Mouse (Mus musculus): ENCODE results near the gene Isca2. TPM values are rescaled to one million over a fixed set of nuclear protein-coding genes. Genes with fewer than 3 reads are reported as not detected.

Isca2 gene
- total and polyA plus RNA-seq, 3 experiments, result 70.6 to 71.1 TPM; not detected in 1

GRCm38 (mm10) chr12:84801532-84802110, 28.6 kb downstream of the Isca2 start:
- Histone ChIP-seq H3K36me3 (ENCODE audit: control insufficient read depth in 1 of 2, insufficient read depth in 2 of 2, low read length in 2 of 2) (no peaks in the 10 kb centered on the region), H3K4me3 (ENCODE audit: control insufficient read depth in 1 of 2, insufficient read depth in 1 of 2, low read depth in 2 of 2, low read length in 2 of 2) (no peak overlapping the region), H3K27me3 (ENCODE audit: control insufficient read depth in 1 of 2, insufficient read depth in 2 of 2, low read length in 2 of 2) (peaks cover 10 to 11% of the 10 kb centered on the region in 2 experiments), H3K9me3 (replicated peaks; ENCODE audit: insufficient read depth, low read length) (no peaks in the 10 kb centered on the region), H3K4me1 (ENCODE audit: control insufficient read depth in 1 of 2, insufficient read depth in 2 of 2, low read length in 2 of 2) (peaks cover 0 to 5% of the 10 kb centered on the region in 2 experiments; a peak in 1 of 4 replicates), H3K27ac (ENCODE audit: control insufficient read depth, low read depth, low read length) (no peak overlapping the region), H3K9ac (ENCODE audit: control insufficient read depth, low read depth, low read length, poor library complexity, severe bottlenecking) (no peak overlapping the region), H3K79me2 (ENCODE audit: control insufficient read depth, insufficient read depth, low read length, poor library complexity) (no peaks in the 10 kb centered on the region)
- no peak for TF ChIP-seq RCOR1 (IDR thresholded peaks at IDR 0.05; ENCODE audit: low read depth, low read length)
- TF ChIP-seq HCFC1 (IDR thresholded peaks at IDR 0.05; ENCODE audit: low read depth, low read length), result no peak
- no peak for TF ChIP-seq BHLHE40 (IDR thresholded peaks at IDR 0.05; ENCODE audit: borderline replicate concordance, low read depth, low read length)
- no peak for TF ChIP-seq TBP (IDR thresholded peaks at IDR 0.05; ENCODE audit: low read depth, low read length)
- no peak for TF ChIP-seq CHD1 (IDR thresholded peaks at IDR 0.05; ENCODE audit: low read depth, low read length)
- TF ChIP-seq TCF12 (IDR thresholded peaks at IDR 0.05; ENCODE audit: low read depth, low read length), result no peak
- no peak for TF ChIP-seq MYC (IDR thresholded peaks at IDR 0.05; ENCODE audit: low read depth, low read length)
- no peak for TF ChIP-seq RAD21 (IDR thresholded peaks at IDR 0.05; ENCODE audit: low read depth, low read length)
- no peak for TF ChIP-seq MAZ (IDR thresholded peaks at IDR 0.05; ENCODE audit: low read depth, low read length)
- no peak for TF ChIP-seq KAT2A (conservative IDR thresholded peaks at IDR 0.05; ENCODE audit: low read depth, low read length)
- TF ChIP-seq UBTF (IDR thresholded peaks at IDR 0.05; ENCODE audit: borderline replicate concordance, insufficient read depth, low read depth, low read length), result no peak
- no peak for TF ChIP-seq NRF1 (IDR thresholded peaks at IDR 0.05; ENCODE audit: insufficient read depth, low read depth, low read length, poor library complexity, severe bottlenecking)
- no peak for TF ChIP-seq USF1 (IDR thresholded peaks at IDR 0.05; ENCODE audit: low read depth, low read length)
- TF ChIP-seq ELF1 (IDR thresholded peaks at IDR 0.05; ENCODE audit: low read depth, low read length), result no peak
- no peak for TF ChIP-seq MAFK (IDR thresholded peaks at IDR 0.05; ENCODE audit: borderline replicate concordance, low read depth, low read length)
- TF ChIP-seq JUND (IDR thresholded peaks at IDR 0.05; ENCODE audit: low read depth, low read length), result no peak
- TF ChIP-seq ZC3H11A (IDR thresholded peaks at IDR 0.05; ENCODE audit: low read depth, low read length), result no peak
- TF ChIP-seq POLR2AphosphoS2 (IDR thresholded peaks at IDR 0.05; ENCODE audit: low read length), result no peak
- no peak for TF ChIP-seq POLR2A (IDR thresholded peaks at IDR 0.05; ENCODE audit: control insufficient read depth in 1 of 2, insufficient read depth in 1 of 2, low read depth in 1 of 2, low read length in 2 of 2, poor library complexity in 1 of 2)
- no peak for TF ChIP-seq EP300 (IDR thresholded peaks at IDR 0.05; ENCODE audit: low read depth in 1 of 2, low read length in 2 of 2)
- no peak for DNase-seq (ENCODE audit: low read depth, low spot score)

GRCm38 (mm10) chr12:84802625-84803024, 29.6 kb downstream of the Isca2 start:
- Histone ChIP-seq H3K9me3 (replicated peaks; ENCODE audit: insufficient read depth, low read length) (no peaks in the 10 kb centered on the region), H3K9ac (ENCODE audit: control insufficient read depth, low read depth, low read length, poor library complexity, severe bottlenecking) (no peak overlapping the region), H3K27ac (ENCODE audit: control insufficient read depth, low read depth, low read length) (no peak overlapping the region), H3K4me1 (ENCODE audit: control insufficient read depth in 1 of 2, insufficient read depth in 2 of 2, low read length in 2 of 2) (peaks cover 0 to 5% of the 10 kb centered on the region in 2 experiments; a peak in 1 of 4 replicates), H3K27me3 (ENCODE audit: control insufficient read depth in 1 of 2, insufficient read depth in 2 of 2, low read length in 2 of 2) (peaks cover 9 to 16% of the 10 kb centered on the region in 2 experiments), H3K79me2 (ENCODE audit: control insufficient read depth, insufficient read depth, low read length, poor library complexity) (no peaks in the 10 kb centered on the region), H3K4me3 (ENCODE audit: control insufficient read depth in 1 of 2, insufficient read depth in 1 of 2, low read depth in 2 of 2, low read length in 2 of 2) (no peak overlapping the region), H3K36me3 (ENCODE audit: control insufficient read depth in 1 of 2, insufficient read depth in 2 of 2, low read length in 2 of 2) (no peaks in the 10 kb centered on the region)
- peak; percentile 41 for DNase-seq (ENCODE audit: low read depth, low spot score)
- no peak for TF ChIP-seq KAT2A (conservative IDR thresholded peaks at IDR 0.05; ENCODE audit: low read depth, low read length)
- no peak for TF ChIP-seq MAZ (IDR thresholded peaks at IDR 0.05; ENCODE audit: low read depth, low read length)
- TF ChIP-seq POLR2AphosphoS5 (IDR thresholded peaks at IDR 0.05; ENCODE audit: borderline replicate concordance, low read depth, low read length), result no peak
- TF ChIP-seq E2F4 (IDR thresholded peaks at IDR 0.05; ENCODE audit: borderline replicate concordance, low read depth, low read length), result no peak
- no peak for TF ChIP-seq HCFC1 (IDR thresholded peaks at IDR 0.05; ENCODE audit: low read depth, low read length)
- TF ChIP-seq NELFE (IDR thresholded peaks at IDR 0.05; ENCODE audit: low read depth, low read length), result no peak
- TF ChIP-seq MEF2A (IDR thresholded peaks at IDR 0.05; ENCODE audit: extremely low read depth, insufficient replicate concordance, low read depth, low read length, poor library complexity, severe bottlenecking), result no peak
- TF ChIP-seq CHD1 (IDR thresholded peaks at IDR 0.05; ENCODE audit: low read depth, low read length), result no peak

Measured in MEL (cell line).